Mouse (Mus musculus): Measurements from ENCODE around the gene Terf2. TPM values are rescaled to one million over a fixed set of nuclear protein-coding genes. Genes with fewer than 3 reads are reported as not detected.

Terf2 gene
- polyA plus RNA-seq, 1 experiment from 2014 or later, result 22.2 TPM

DNA sequence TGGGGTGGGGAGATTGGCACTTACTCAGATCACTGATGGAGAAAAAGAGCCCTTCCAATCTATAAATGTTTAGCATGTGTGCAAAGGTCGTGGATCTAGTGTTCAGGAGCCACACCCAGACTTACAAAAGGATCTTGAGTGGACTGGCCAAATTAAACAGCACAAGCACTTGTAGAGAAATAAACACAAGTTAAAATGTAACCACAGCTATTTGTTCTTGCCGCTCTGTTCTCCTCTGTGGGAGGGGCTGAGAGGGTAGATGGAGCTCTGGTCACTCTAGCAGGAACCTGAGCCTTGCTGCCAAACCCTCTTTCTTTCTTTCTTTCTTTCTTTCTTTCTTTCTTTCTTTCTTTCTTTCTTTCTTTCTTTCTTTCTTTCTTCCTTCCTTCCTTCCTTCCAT, 20.7 kb upstream of the Terf2 start:
- no peaks in the 10 kb centered on the region for H3K27me3 ChIP-seq (ENCODE audit: control insufficient read depth, insufficient read depth, low read length)
- no peaks in the 10 kb centered on the region for H3K36me3 ChIP-seq (replicated peaks; ENCODE audit: control insufficient read depth, insufficient read depth)
- H3K27ac ChIP-seq, result no peak overlapping the region
- WGBS, result 50% methylated on average over 2 of the region's 2 CpGs
- no peak for ATAC-seq (ENCODE audit: low FRiP score)
- H3K4me3 ChIP-seq (replicated peaks; ENCODE audit: low read length), result no peak overlapping the region
- H3K4me2 ChIP-seq (replicated peaks), result no peak overlapping the region
- no peak for DNase-seq (ENCODE audit: low spot score)
- no peaks in the 10 kb centered on the region for H3K4me1 ChIP-seq (replicated peaks; ENCODE audit: control insufficient read depth, insufficient read depth, low read length)
- H3K9ac ChIP-seq, result no peak overlapping the region
- no peaks in the 10 kb centered on the region for H3K9me3 ChIP-seq (ENCODE audit: control insufficient read depth, low read length)

DNA sequence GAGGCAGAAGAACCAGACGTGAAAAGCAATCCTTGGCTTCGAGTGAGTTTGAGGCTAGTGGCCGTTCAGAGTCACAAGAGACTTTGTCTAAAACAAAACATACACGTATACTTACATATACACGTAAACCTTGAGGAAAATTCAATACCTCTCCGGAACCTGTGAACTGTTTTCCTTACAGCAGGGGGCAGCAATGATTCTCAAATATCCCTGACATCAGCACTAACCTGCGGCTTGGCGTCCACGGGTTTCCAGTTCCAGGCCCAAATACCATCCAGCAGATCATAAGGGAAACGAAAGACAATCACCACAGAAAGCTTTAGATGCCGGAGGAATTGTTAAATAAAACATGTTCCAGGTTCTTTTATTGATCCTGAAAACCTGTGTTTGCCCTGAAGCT, 19.7 kb upstream of the Terf2 start:
- no peaks in the 10 kb centered on the region for H3K9me3 ChIP-seq (ENCODE audit: control insufficient read depth, low read length)
- H3K9ac ChIP-seq, result no peak overlapping the region
- H3K4me3 ChIP-seq (replicated peaks; ENCODE audit: low read length), result no peak overlapping the region
- no peaks in the 10 kb centered on the region for H3K36me3 ChIP-seq (replicated peaks; ENCODE audit: control insufficient read depth, insufficient read depth)
- peak; percentile 84 for DNase-seq (ENCODE audit: low spot score)
- WGBS, result 14% methylated on average over 11 of the region's 11 CpGs
- H3K27me3 ChIP-seq (ENCODE audit: control insufficient read depth, insufficient read depth, low read length), result no peaks in the 10 kb centered on the region
- no peak overlapping the region for H3K27ac ChIP-seq
- H3K4me1 ChIP-seq (replicated peaks; ENCODE audit: control insufficient read depth, insufficient read depth, low read length), result no peaks in the 10 kb centered on the region
- no peak for ATAC-seq (ENCODE audit: low FRiP score)
- H3K4me2 ChIP-seq (replicated peaks), result no peak overlapping the region

DNA sequence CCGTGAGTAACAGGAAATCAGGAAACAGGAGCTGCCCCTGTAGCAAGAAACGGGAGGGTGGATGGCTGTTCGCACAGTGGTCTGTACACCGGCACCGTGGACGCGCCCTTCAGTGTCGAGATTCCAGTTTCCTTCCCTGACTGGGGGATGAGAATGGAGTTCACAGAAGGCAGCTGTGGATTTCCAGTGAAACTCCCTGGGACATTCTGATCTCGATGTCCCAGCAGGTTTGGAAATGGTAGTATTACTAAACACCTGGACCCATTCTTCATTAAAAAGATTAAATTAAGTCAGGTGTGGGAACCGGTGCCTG, 18.6 kb upstream of the Terf2 start:
- no peaks in the 10 kb centered on the region for H3K36me3 ChIP-seq (replicated peaks; ENCODE audit: control insufficient read depth, insufficient read depth)
- H3K27me3 ChIP-seq (ENCODE audit: control insufficient read depth, insufficient read depth, low read length), result no peaks in the 10 kb centered on the region
- H3K27ac ChIP-seq, result no peak overlapping the region
- no peak overlapping the region for H3K4me3 ChIP-seq (replicated peaks; ENCODE audit: low read length)
- DNase-seq (ENCODE audit: low spot score) (no peak), ATAC-seq (ENCODE audit: low FRiP score) (no peak)
- no peak overlapping the region for H3K9ac ChIP-seq
- no peak overlapping the region for H3K4me2 ChIP-seq (replicated peaks)
- WGBS, result 86% methylated on average over 10 of the region's 10 CpGs
- H3K9me3 ChIP-seq (ENCODE audit: control insufficient read depth, low read length), result no peaks in the 10 kb centered on the region
- H3K4me1 ChIP-seq (replicated peaks; ENCODE audit: control insufficient read depth, insufficient read depth, low read length), result no peaks in the 10 kb centered on the region

DNA sequence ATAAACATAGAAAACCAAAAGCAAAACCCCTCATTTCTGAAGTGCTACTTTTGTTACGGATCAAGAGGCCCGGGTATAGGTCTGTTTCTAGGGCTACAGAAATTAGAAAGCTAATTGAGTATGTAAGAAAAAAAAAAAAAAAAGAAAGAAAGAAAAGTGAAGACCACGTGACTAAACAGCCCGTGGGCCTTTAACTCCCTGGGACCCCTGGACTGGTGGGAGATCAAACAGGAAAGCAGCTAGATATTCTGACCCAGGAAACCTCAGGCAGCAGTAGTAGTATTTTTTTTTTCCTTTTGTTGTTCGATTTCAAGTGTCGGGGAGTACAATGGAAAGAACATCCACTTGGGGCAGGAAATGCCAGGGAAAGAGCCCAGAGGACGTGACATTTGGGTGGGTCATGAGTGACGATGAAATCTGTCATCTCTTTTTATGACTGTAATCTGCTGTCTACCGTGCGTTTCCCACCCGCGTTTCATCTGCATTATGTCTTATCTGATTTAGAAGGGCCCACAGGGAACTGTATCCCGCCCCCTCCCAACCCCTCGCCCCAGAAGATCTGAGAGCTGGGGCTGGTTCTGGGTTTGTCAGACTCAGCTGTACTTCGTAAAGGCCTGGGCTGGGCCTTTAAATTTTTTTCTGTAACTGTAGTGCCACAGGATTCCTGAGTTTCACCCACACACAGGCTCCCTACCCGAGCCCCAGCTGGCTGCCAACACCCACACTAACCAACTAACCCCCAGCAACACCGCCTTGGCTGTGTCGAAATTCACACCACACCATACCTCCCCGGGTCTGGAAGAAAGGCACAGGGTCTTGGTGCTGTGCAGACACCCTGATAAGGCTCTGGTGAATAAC, 18.0 kb upstream of the Terf2 start:
- H3K4me2 ChIP-seq (replicated peaks), result 0 out of 2 replicates have a peak overlapping the region, but pooled peaks have one; percentile 7
- no peaks in the 10 kb centered on the region for H3K4me1 ChIP-seq (replicated peaks; ENCODE audit: control insufficient read depth, insufficient read depth, low read length)
- H3K27me3 ChIP-seq (ENCODE audit: control insufficient read depth, insufficient read depth, low read length), result no peaks in the 10 kb centered on the region
- WGBS, result 61% methylated on average over 19 of the region's 19 CpGs
- DNase-seq (ENCODE audit: low spot score) (no peak), ATAC-seq (ENCODE audit: low FRiP score) (no peak)
- H3K4me3 ChIP-seq (replicated peaks; ENCODE audit: low read length), result no peak overlapping the region
- H3K9ac ChIP-seq, result no peak overlapping the region
- H3K27ac ChIP-seq, result no peak overlapping the region
- no peaks in the 10 kb centered on the region for H3K36me3 ChIP-seq (replicated peaks; ENCODE audit: control insufficient read depth, insufficient read depth)
- no peaks in the 10 kb centered on the region for H3K9me3 ChIP-seq (ENCODE audit: control insufficient read depth, low read length)

DNA sequence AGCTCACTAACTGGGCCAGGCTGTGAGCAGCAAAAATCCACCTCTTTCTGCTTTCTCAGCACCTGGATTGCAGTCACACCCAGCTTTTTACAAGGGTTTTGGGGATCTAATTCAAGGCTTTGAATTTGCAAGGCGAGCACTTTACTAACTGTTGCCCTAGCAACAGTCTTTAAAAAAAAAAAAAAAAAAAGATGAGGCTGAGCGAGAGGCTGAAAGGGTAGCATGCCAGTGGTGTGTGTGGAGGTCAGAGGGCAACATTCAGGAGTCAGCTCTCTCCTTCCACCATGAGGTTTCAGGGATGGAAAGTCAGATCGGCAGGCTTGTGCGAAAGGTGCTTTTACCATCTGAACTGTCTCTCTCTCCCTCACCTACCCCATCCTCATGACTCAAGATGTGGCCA, 16.9 kb upstream of the Terf2 start:
- Histone ChIP-seq H3K36me3 (replicated peaks; ENCODE audit: control insufficient read depth, insufficient read depth) (no peaks in the 10 kb centered on the region), H3K4me2 (replicated peaks) (no peak overlapping the region), H3K4me1 (replicated peaks; ENCODE audit: control insufficient read depth, insufficient read depth, low read length) (no peaks in the 10 kb centered on the region), H3K9ac (no peak overlapping the region), H3K4me3 (replicated peaks; ENCODE audit: low read length) (no peak overlapping the region), H3K27ac (no peak overlapping the region), H3K27me3 (ENCODE audit: control insufficient read depth, insufficient read depth, low read length) (no peaks in the 10 kb centered on the region), H3K9me3 (ENCODE audit: control insufficient read depth, low read length) (no peaks in the 10 kb centered on the region)
- no peak for DNase-seq (ENCODE audit: low spot score)
- no peak for ATAC-seq (ENCODE audit: low FRiP score)
- WGBS, result 51% methylated on average over 4 of the region's 4 CpGs

DNA sequence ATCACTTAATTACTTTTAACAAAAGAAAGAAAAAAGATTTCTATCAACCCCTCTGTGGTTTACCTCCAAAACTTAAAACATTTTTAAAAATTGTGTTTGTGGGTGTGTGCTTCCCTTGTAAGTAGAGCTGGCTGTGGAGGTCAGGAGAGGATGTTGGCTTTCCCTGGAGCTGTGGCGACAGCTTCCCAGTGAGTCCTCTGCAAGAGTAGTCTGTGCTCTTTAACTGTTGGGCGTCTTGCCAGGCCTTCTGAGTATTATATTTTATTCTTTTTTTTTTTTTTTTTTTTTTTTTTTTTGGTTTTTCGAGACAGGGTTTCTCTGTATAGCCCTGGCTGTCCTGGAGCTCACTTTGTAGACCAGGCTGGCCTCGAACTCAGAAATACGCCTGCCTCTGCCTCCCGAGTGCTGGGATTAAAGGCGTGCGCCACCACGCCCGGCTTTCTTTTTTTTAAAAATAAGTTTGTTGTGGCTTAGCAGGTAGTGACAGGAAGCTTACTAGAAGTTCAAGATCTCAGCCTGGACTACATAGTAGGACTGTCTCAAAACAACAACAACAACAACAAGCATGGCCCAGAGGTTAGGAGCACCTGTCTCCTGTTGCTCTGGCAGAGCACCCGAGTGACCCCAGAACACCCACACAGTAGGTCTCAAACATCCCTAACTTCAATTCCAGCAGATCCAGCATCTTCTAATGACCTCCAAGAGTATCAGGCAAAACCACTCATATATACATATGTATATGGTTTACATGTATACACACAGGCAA, 15.2 kb upstream of the Terf2 start:
- Histone ChIP-seq H3K9me3 (ENCODE audit: control insufficient read depth, low read length) (no peaks in the 10 kb centered on the region), H3K4me1 (replicated peaks; ENCODE audit: control insufficient read depth, insufficient read depth, low read length) (no peaks in the 10 kb centered on the region), H3K36me3 (replicated peaks; ENCODE audit: control insufficient read depth, insufficient read depth) (no peaks in the 10 kb centered on the region), H3K4me2 (replicated peaks) (no peak overlapping the region), H3K4me3 (replicated peaks; ENCODE audit: low read length) (no peak overlapping the region), H3K27me3 (ENCODE audit: control insufficient read depth, insufficient read depth, low read length) (no peaks in the 10 kb centered on the region), H3K27ac (no peak overlapping the region), H3K9ac (no peak overlapping the region)
- DNase-seq (ENCODE audit: low spot score) (no peak), ATAC-seq (ENCODE audit: low FRiP score) (no peak)
- WGBS, result 94% methylated on average over 10 of the region's 11 CpGs

DNA sequence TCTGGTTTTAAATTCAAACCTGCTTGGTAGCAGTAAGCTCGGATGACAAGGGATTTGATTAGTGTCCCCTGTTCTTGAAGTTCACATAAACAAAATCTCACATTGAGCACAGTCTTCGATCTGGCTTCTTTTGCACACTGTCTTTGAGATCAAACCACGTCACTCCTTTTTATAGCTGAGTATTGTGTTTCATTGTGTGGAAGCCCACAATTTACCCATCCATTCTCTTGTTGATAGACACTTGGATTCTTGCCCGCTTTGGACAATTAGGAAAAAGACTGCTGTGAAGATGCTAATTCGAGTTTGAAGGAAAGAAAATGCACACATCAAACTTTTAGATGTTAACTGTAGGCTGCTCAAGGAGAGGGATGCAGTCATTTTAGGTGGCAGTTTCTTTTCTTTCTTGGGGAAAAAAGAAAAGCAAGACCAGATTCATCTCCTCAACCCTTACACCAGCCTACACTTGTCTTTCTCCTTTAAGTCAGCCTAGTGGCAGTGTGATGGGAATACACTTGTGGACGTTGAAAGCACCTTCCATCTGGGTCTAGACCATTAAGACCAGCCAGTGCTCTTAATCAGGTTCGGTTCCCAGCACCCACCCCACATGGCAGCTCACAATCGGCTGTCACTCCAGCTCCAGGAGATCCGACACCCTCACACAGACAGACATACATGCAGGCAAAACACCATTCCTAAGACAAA, 14.4 kb upstream of the Terf2 start:
- no peaks in the 10 kb centered on the region for H3K4me1 ChIP-seq (replicated peaks; ENCODE audit: control insufficient read depth, insufficient read depth, low read length)
- H3K36me3 ChIP-seq (replicated peaks; ENCODE audit: control insufficient read depth, insufficient read depth), result no peaks in the 10 kb centered on the region
- 57% methylated on average over 9 of the region's 9 CpGs for WGBS
- H3K27me3 ChIP-seq (ENCODE audit: control insufficient read depth, insufficient read depth, low read length), result no peaks in the 10 kb centered on the region
- H3K4me3 ChIP-seq (replicated peaks; ENCODE audit: low read length), result no peak overlapping the region
- H3K27ac ChIP-seq, result no peak overlapping the region
- no peaks in the 10 kb centered on the region for H3K9me3 ChIP-seq (ENCODE audit: control insufficient read depth, low read length)
- DNase-seq (ENCODE audit: low spot score) (no peak), ATAC-seq (ENCODE audit: low FRiP score) (no peak)
- H3K9ac ChIP-seq, result no peak overlapping the region
- H3K4me2 ChIP-seq (replicated peaks), result no peak overlapping the region

DNA sequence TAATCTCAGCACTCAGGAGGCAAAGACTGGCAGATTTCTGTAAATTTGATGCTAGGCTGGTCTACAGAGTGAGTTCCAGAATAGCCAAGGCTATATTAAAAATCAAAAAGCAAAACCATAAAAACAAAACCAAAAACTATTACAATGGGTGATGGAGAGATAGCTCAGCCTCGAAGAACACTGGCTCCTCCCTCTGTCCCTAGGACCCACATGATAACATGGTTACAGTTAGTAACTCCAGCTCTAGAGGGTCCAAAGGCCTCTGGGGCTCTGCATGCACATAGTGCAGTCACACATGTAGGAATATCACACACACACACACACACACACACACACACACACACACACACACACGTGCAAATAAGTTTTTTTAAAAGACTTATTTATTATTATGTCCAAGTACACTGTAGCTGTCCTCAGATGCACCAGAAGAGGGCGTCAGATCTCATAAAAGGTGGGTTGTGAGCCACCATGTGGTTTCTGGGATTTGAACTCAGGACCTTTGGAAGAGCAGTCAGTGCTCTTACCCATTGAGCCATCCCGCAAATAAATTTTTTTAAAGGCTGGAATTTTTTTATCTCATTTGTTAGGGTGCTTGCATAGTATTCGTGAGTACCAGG, 13.6 kb upstream of the Terf2 start:
- no peak for ATAC-seq (ENCODE audit: low FRiP score)

More for the DNA sequence above, 13.6 kb upstream of the Terf2 start:
- no peaks in the 10 kb centered on the region for H3K36me3 ChIP-seq (replicated peaks; ENCODE audit: control insufficient read depth, insufficient read depth)
- 88% methylated on average over 5 of the region's 5 CpGs for WGBS
- DNase-seq (ENCODE audit: low spot score), result no peak
- H3K9me3 ChIP-seq (ENCODE audit: control insufficient read depth, low read length), result no peaks in the 10 kb centered on the region
- no peak overlapping the region for H3K4me3 ChIP-seq (replicated peaks; ENCODE audit: low read length)
- H3K27ac ChIP-seq, result no peak overlapping the region
- H3K4me1 ChIP-seq (replicated peaks; ENCODE audit: control insufficient read depth, insufficient read depth, low read length), result no peaks in the 10 kb centered on the region
- H3K9ac ChIP-seq, result no peak overlapping the region
- H3K4me2 ChIP-seq (replicated peaks), result no peak overlapping the region
- no peaks in the 10 kb centered on the region for H3K27me3 ChIP-seq (ENCODE audit: control insufficient read depth, insufficient read depth, low read length)

Measured in hindbrain, embryonic 14.5 days (tissue).